Mouse (Mus musculus) lung, postnatal 4 days (tissue): Measurements from ENCODE around the gene Serpinb9g.
"Not testable (repeated sequence)": the region's sequence is repeated elsewhere in the genome, so short reads cannot be mapped to it uniquely, and the experiment has no call there.

Source experiments
- DNase-seq, 2 experiments: peaks; one replicate each; pipeline ENCODE4 v3.0.0; 2021

The Serpinb9g gene

DNA sequence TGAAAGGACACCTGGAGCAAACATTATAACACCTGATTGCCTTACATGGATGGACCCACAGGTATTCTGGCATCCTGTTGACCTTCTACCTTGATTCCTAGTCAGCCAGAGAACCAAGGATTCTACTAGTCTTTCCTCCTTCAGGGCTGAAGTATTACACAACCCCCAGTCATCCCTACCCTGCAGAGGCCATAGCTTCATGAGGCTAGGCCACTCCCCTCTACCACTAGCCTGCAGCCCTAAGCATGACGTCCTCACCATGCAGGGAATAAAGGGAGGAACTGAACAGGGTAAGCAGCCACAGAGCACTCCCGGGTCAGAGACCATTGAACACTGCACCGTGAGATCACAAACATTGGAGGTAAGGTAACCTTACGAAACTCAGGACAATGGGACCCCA is at the start of gene Serpinb9g:
Gene Serpinb9g (plus strand): TSS at position 301 of the 400 bp plus-strand sequence.
- not testable (repeated sequence) for DNase-seq

- not testable (repeated sequence) for DNase-seq
Measured at GRCm38 (mm10) chr13:33483872-33484271, 718 bp upstream of the Serpinb9g start.

DNA sequence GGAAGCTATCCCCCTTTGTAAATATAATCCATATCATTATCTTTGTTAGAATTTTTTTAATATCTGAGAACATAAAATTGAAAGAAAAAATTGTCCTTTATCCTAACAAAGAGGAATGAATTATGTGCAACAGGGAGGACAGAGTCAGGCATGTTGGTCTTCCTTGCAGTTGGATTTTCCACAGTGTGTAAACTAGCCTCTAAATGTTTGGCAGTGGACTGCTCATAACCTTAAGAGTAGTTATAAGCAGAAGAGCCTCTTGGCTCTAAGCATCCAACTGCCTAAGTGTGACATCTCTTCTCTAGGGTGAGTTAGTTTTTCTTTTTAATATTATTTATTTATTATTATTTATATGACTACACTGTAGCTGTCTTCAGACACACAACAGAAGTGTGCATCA is 40.0 kb downstream of the Serpinb9g start:
- no peak for DNase-seq

- DNase-seq = no peak
Measured at GRCm38 (mm10) chr13:33532814-33533213, 48.2 kb downstream of the Serpinb9g start.
